Mouse (Mus musculus): ENCODE results near the gene Dnajc17. TPM values are rescaled to one million over a fixed set of nuclear protein-coding genes. Genes with fewer than 3 reads are reported as not detected.

Dnajc17 gene
- polyA plus RNA-seq, 1 experiment from 2014 or later = 11.8 TPM

DNA sequence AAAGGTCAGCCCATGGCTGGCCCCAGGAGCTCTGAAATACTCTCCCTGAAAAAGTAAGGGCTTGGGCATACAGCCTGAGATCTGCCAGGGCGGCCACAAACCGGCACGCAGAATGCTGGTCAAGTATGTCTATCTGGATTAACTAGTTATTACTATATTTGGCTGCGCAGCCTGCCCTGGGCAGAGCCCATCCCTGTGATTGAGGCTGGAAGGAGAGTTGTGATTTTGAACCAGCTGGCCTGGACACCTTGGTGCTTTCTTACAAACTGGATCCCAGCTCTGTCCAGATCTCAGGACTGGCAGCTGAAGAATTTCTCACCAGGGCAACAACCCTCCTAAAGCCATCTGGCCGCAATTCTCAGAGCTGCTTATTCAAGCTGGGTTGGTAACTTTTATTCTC is 14.5 kb downstream of the Dnajc17 start:
- Histone ChIP-seq H3K4me2 (replicated peaks; ENCODE audit: low read depth, low read length) (no peak overlapping the region), H3K4me3 (ENCODE audit: low read depth, low read length) (no peak overlapping the region), H3K36me3 (ENCODE audit: insufficient read depth, low read length) (no peaks in the 10 kb centered on the region), H3K27ac (ENCODE audit: low read length) (peak overlapping the region; percentile 52), H3K9me3 (ENCODE audit: low read length) (no peaks in the 10 kb centered on the region), H3K27me3 (replicated peaks; ENCODE audit: insufficient read depth, low read length) (no peaks in the 10 kb centered on the region), H3K4me1 (ENCODE audit: insufficient read depth, low read depth, low read length) (peaks cover 6% of the 10 kb centered on the region; the same call in 1 of the 2 replicates), H3K9ac (replicated peaks; ENCODE audit: low read depth) (no peak overlapping the region)
- DNase-seq (ENCODE audit: low spot score) = no peak
- no peak for ATAC-seq
- WGBS = 72% methylated on average over 5 of the region's 5 CpGs
- TF ChIP-seq CTCF (IDR thresholded peaks at IDR 0.05) (no peak), EP300 (IDR thresholded peaks at IDR 0.05) (no peak)

DNA sequence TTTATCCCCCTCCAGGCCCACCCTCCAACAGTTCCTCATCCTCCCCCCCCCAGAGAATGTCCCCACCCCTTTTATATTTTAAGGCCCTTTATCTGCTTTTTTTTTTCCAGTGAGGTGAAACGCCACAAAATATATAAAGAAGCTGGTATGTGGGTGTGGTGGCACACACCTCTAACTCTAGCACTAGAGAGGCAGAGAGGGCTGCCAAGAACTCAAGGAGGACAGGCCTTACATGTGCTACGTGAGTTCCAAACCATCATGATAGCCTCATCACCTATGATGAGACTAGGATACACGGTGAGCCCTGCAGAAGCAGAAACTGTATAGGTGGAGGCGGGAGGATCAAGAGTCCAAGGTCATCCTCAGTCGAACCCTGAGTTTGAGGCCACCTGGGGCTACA is 17.6 kb downstream of the Dnajc17 start:
- H3K27me3 ChIP-seq (replicated peaks; ENCODE audit: insufficient read depth, low read length) = no peaks in the 10 kb centered on the region
- ATAC-seq (peak; percentile 61), DNase-seq (ENCODE audit: low spot score) (peak; percentile 73)
- peak overlapping the region; percentile 62 for H3K27ac ChIP-seq (ENCODE audit: low read length)
- no peaks in the 10 kb centered on the region for H3K9me3 ChIP-seq (ENCODE audit: low read length)
- no peak overlapping the region for H3K4me3 ChIP-seq (ENCODE audit: low read depth, low read length)
- no peaks in the 10 kb centered on the region for H3K36me3 ChIP-seq (ENCODE audit: insufficient read depth, low read length)
- WGBS = 61% methylated on average over 5 of the region's 5 CpGs
- no peaks in the 10 kb centered on the region for H3K4me1 ChIP-seq (ENCODE audit: insufficient read depth, low read depth, low read length)
- H3K9ac ChIP-seq (replicated peaks; ENCODE audit: low read depth) = no peak overlapping the region
- H3K4me2 ChIP-seq (replicated peaks; ENCODE audit: low read depth, low read length) = no peak overlapping the region
- TF ChIP-seq EP300 (IDR thresholded peaks at IDR 0.05) = no peak
- TF ChIP-seq CTCF (IDR thresholded peaks at IDR 0.05) = no peak

DNA sequence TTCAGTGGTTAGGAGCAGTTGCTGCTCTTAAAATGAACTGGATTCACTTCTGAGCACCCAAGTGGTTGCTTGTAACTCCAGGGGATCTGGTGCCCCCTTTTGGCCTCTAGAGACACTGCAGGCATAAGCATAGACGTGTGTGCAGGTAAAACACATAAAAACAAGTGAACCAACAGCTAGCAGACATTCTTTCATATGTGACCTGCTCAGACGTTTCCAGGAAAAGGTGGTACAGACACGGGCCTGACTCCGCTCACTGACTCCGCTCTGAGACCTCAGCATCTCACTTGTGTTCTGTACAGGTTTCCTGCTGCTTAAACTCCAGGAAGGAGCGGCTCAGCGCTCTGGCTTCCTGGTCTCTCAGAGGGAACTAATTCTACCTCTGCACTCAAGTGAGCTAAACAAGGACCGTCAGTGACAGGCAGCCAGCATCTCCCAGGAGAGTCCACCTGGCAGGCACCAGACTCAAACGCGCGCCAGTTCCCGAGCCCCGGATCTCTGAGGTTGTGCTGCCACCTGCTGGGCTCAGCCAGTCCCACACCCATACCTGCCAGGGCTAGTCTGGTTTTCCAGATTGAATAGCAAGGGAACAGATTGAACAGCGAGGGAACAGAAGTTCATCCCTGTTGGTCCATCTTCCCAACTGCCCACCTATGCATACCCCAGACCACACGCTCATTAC is 19.4 kb downstream of the Dnajc17 start:
- WGBS = 5% methylated on average over 15 of the region's 15 CpGs
- Histone ChIP-seq H3K4me1 (ENCODE audit: insufficient read depth, low read depth, low read length) (no peaks in the 10 kb centered on the region), H3K36me3 (ENCODE audit: insufficient read depth, low read length) (peaks cover 5% of the 10 kb centered on the region; the same call in 1 of the 2 replicates), H3K9me3 (ENCODE audit: low read length) (no peaks in the 10 kb centered on the region), H3K9ac (replicated peaks; ENCODE audit: low read depth) (no peak overlapping the region), H3K4me3 (ENCODE audit: low read depth, low read length) (peak overlapping the region; percentile 22; the same call in 1 of the 2 replicates), H3K27ac (ENCODE audit: low read length) (no peak overlapping the region), H3K4me2 (replicated peaks; ENCODE audit: low read depth, low read length) (peak overlapping the region; percentile 62), H3K27me3 (replicated peaks; ENCODE audit: insufficient read depth, low read length) (no peaks in the 10 kb centered on the region)
- TF ChIP-seq CTCF (IDR thresholded peaks at IDR 0.05) (peak; percentile 92), EP300 (IDR thresholded peaks at IDR 0.05) (no peak)
- ATAC-seq (peak; percentile 89), DNase-seq (ENCODE audit: low spot score) (peak; percentile 83)

DNA sequence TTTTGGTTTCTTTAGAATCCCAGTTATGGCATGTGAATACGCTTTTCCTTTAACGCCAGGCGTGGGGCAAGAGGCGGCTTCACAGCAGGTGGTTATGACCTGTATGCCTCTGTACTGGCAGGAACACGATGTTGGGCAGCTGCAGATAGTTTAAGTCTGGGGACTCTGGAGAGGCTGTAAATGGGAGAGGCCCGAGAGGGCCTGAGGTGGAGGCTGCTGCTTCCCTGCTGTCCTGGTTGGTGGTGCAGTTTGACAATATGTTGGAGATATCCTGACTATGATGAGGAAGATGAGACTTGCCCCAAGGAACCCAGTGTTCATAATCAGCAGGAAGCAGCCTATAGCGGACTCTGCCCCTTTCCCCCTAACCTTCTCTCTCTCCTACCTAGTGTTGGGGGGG is 25.7 kb downstream of the Dnajc17 start:
- H3K4me1 ChIP-seq (ENCODE audit: insufficient read depth, low read depth, low read length) = no peaks in the 10 kb centered on the region
- H3K27me3 ChIP-seq (replicated peaks; ENCODE audit: insufficient read depth, low read length) = no peaks in the 10 kb centered on the region
- DNase-seq (ENCODE audit: low spot score) = no peak
- WGBS = 85% methylated on average over 7 of the region's 7 CpGs
- H3K36me3 ChIP-seq (ENCODE audit: insufficient read depth, low read length) = peaks cover 13% of the 10 kb centered on the region; the same call in 1 of the 2 replicates
- no peak overlapping the region for H3K9ac ChIP-seq (replicated peaks; ENCODE audit: low read depth)
- no peak overlapping the region for H3K4me3 ChIP-seq (ENCODE audit: low read depth, low read length)
- H3K9me3 ChIP-seq (ENCODE audit: low read length) = no peaks in the 10 kb centered on the region
- TF ChIP-seq EP300 (IDR thresholded peaks at IDR 0.05) (no peak), CTCF (IDR thresholded peaks at IDR 0.05) (no peak)
- H3K4me2 ChIP-seq (replicated peaks; ENCODE audit: low read depth, low read length) = no peak overlapping the region
- no peak overlapping the region for H3K27ac ChIP-seq (ENCODE audit: low read length)
- ATAC-seq = no peak

GRCm38 (mm10) chr2:119177384-119177939 is 31.1 kb downstream of the Dnajc17 start:
- Histone ChIP-seq H3K36me3 (ENCODE audit: insufficient read depth, low read length) (0 out of 2 replicates have a peak, but pooled peaks cover 8% of the 10 kb centered on the region), H3K4me2 (replicated peaks; ENCODE audit: low read depth, low read length) (no peak overlapping the region), H3K27ac (ENCODE audit: low read length) (no peak overlapping the region), H3K9me3 (ENCODE audit: low read length) (no peaks in the 10 kb centered on the region), H3K27me3 (replicated peaks; ENCODE audit: insufficient read depth, low read length) (no peaks in the 10 kb centered on the region), H3K4me1 (ENCODE audit: insufficient read depth, low read depth, low read length) (no peaks in the 10 kb centered on the region), H3K9ac (replicated peaks; ENCODE audit: low read depth) (no peak overlapping the region), H3K4me3 (ENCODE audit: low read depth, low read length) (no peak overlapping the region)
- WGBS = 71% methylated on average over 5 of the region's 5 CpGs
- TF ChIP-seq CTCF (IDR thresholded peaks at IDR 0.05) = no peak
- no peak for TF ChIP-seq EP300 (IDR thresholded peaks at IDR 0.05)
- DNase-seq (ENCODE audit: low spot score) = no peak
- no peak for ATAC-seq

DNA sequence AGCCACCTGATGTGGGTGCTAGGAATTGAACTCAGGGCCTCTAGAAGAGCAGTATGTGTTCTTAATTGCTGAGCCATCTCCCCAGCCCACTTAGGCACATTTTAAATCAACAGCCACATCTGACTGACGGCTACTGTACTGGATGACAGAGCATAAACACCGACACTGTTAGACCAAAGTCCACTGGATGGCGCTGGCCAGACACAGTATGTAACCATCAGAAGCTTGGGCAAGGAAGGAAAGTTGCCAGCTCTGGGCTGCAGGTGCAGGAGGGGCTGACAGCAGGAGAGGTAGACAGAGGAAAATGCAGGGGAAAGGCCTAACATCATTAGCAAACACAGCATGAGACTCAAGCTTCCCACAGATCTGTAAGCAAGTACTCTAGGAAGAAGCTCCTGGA is 31.8 kb downstream of the Dnajc17 start:
- TF ChIP-seq EP300 (IDR thresholded peaks at IDR 0.05) (no peak), CTCF (IDR thresholded peaks at IDR 0.05) (no peak)
- DNase-seq (ENCODE audit: low spot score) = no peak
- Histone ChIP-seq H3K4me2 (replicated peaks; ENCODE audit: low read depth, low read length) (no peak overlapping the region), H3K9me3 (ENCODE audit: low read length) (no peaks in the 10 kb centered on the region), H3K27me3 (replicated peaks; ENCODE audit: insufficient read depth, low read length) (no peaks in the 10 kb centered on the region), H3K27ac (ENCODE audit: low read length) (no peak overlapping the region), H3K4me1 (ENCODE audit: insufficient read depth, low read depth, low read length) (no peaks in the 10 kb centered on the region), H3K4me3 (ENCODE audit: low read depth, low read length) (no peak overlapping the region), H3K36me3 (ENCODE audit: insufficient read depth, low read length) (0 out of 2 replicates have a peak, but pooled peaks cover 8% of the 10 kb centered on the region), H3K9ac (replicated peaks; ENCODE audit: low read depth) (no peak overlapping the region)
- 60% methylated on average over 3 of the region's 3 CpGs for WGBS
- ATAC-seq = no peak

All from lung, postnatal 0 days (tissue).